Mouse (Mus musculus) lung, adult 2 months (tissue): ENCODE measurements around the gene Bcap31.

ENCODE experiments used
- CTCF ChIP-seq: fragments of 200-500 bp; IDR thresholded peaks from 2 replicates; pipeline ENCODE4 v1.5.1; 2011; ENCODE audit warnings: mild to moderate bottlenecking, low read length, control low read depth; ENCODE audit not compliant: insufficient read depth
- POLR2A ChIP-seq: fragments of 200-500 bp; IDR thresholded peaks from 2 replicates; pipeline ENCODE4 v1.6.1; 2011; ENCODE audit warnings: low read depth, mild to moderate bottlenecking, control low read depth, low read length, borderline replicate concordance; ENCODE audit errors: extremely low read depth

GRCm38 (mm10) chrX:73654177-73654576 lies 61.8 kb downstream of the Bcap31 start:
- TF ChIP-seq CTCF (peak; percentile 98), POLR2A (no peak)
